Mouse (Mus musculus) layer of hippocampus, postnatal 14 days (tissue): ENCODE data around the gene Gm32802. TPM values are rescaled to one million over a fixed set of nuclear protein-coding genes. Genes with fewer than 3 reads are reported as not detected.
"Not testable (repeated sequence)": the region's sequence is repeated elsewhere in the genome, so short reads cannot be mapped to it uniquely, and the experiment has no call there.

Source experiments
- DNase-seq, 2 experiments: peaks; one replicate each; pipeline ENCODE4 v3.0.0; 2021 to 2022; ENCODE audit warnings: low spot score in 2 of 2, mixed read lengths in 1 of 2
- long read RNA-seq, 2 experiments: library from polyadenylated mRNA; stranded (forward); transcript quantifications; one replicate each; pipeline ENCODE4 v2.0.0; 2021
- total RNA-seq, 2 experiments: library from RNA; stranded (reverse); gene quantifications; 2 replicates each; pipeline ENCODE4 v1.2.3; 2021

Gene Gm32802
- under 1 TPM; 0.69 to 0.91 TPM for total RNA-seq
- long read RNA-seq, experiment 1, result 0 reads
- long read RNA-seq, experiment 2, result 0 reads

DNA sequence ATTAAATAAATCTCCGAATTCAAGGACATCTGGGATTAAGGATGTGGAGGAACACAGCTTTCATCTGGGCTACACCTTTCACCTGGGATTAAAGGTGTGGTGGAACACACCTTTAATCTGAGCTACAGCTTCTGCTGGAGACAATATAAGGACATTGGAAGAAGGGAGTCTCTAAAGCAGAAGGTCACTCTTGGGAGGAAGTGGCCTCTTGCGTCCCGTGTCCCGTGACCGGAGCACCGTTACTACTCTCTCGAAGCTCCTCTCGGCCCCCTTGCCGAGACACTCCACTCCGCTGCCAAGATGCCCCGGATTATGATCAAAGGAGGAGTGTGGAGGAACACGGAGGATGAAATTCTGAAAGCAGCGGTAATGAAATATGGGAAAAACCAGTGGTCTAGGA, at the start of gene Gm32802:
Gm32802 (plus strand) TSS at position 301 of the 400 bp plus-strand sequence.
- DNase-seq, result not testable (repeated sequence)

DNA sequence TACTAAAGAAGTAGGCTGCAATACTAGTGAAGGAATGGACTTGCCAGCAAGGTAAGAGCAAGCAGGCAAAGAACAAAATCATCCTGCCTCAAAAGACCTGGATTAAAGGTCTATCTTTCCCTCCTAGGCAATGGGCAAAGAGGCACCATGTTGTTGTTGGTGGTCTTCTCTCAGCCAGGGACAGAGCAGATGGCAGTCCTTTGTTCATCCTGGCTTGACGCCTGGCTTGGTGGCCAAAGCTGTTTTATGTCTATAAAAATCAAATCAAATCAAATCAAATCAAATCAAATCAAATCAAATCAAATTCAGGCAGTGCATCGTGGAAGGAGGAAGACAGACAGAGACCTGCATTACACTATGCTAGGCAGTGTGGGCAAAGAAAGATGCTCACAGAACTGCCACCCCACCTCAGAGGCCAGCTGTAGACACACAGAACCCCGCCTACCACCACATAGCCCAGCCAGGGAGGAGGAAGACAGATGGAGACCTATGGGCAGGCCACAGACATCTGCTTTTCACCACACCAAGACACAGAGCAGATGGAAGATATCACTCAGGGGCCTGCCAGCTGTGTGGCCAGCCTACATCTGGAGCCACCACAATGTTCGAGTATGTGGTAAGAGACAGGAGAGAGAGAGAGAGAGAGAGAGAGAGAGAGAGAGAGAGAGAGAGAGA, 42.6 kb upstream of the Gm32802 start:
- DNase-seq, result peak in 1 of 2 experiments; percentile 34

DNA sequence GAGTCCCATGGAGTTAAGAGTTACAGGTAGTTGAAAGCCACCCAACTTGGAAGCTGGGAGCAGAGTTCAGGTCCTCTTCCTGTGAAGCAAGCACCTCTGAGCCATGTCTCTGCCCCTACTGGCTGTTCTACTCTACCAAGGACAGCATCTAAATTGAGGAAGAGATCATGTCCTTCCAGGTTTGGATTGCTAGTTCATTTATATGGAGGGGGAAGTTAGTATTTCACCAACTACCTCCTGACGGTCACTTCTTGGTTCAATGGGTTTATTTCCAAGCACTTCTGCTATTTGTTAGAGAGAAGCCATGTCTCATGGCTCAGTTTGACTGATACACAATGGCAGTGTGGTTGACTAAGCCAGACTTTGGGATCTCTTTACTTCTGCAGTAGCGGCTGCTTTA, 30.9 kb upstream of the Gm32802 start:
- not testable (repeated sequence) for DNase-seq

DNA sequence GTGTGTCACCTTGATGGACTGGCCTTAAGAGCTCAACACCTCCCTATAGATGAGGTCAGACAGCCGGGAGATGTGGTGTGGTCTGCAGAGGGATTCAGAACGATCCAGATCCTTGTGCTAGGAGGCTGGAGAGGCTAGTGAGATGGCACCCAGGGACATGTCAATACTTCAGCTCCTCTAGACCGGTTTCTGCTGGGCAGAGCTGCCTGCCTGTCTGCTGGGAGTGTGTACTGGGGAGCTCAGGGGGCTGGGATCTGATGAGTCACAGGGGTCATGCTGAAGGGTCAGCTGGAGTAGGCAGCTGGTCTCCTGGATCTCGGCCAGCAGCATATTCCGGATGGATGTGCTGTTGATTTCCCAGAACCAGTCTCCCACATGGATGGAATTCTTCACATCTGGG, 25.9 kb upstream of the Gm32802 start:
- DNase-seq, result not testable (repeated sequence)

DNA sequence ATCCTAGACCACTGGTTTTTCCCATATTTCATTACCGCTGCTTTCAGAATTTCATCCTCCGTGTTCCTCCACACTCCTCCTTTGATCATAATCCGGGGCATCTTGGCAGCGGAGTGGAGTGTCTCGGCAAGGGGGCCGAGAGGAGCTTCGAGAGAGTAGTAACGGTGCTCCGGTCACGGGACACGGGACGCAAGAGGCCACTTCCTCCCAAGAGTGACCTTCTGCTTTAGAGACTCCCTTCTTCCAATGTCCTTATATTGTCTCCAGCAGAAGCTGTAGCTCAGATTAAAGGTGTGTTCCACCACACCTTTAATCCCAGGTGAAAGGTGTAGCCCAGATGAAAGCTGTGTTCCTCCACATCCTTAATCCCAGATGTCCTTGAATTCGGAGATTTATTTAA, 17.8 kb upstream of the Gm32802 start, which contains the start of gene Gm32717:
Gm32717 (minus strand) TSS at position 101 of the 400 bp plus-strand sequence.
- not testable (repeated sequence) for DNase-seq

DNA sequence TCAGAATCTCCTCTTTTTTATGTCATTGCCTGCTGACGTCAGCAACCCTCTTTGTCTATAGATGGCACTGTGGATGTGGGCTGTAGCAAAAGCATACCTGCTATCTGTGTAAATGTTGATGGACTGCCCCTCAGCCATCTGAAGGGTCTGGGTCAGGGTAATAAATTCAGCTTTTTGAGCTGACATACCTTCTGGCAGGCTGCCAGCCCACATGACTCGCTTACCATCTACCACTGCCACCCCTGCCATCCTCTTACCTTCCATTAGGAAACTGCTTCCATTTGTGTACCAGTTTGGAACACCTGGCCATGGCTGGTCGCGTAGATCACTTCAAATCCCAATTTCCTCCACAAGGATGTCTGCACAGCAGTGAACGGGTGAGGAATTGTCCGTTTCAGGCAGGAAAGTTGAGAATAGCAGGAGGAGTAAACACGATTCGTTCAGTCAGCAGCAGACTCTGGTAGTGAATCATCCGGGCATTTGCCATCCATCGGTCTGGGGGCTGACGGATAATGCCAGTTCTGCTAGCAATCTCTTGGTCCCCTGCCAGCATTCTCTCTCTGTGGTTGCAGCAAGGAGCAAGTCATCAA, 9.4 kb upstream of the Gm32802 start:
- peak in 1 of 2 experiments; percentile 21 for DNase-seq

DNA sequence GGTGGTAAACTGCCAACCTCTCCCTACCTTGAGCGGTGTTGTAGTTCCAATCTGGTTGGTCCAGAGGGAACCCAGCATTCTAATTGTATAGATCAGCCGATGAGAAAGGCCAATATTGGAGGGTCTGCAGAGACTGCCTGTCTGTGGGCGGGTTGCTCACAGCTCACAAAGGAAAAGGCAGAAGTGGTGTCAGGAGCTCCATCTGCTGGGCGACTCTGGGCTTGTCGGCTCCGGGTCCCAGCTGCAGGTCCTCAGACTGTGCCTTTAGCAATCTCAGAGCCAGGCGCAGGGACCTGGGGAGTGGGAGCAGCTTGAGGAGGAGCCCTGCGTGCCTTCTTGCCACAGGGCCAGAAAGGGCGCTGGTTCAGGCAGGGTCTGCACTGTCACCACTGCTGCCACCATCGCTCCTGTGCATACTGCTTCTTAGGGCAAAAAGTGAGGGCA, 7.6 kb upstream of the Gm32802 start:
- DNase-seq, result peak in 1 of 2 experiments; percentile 21

DNA sequence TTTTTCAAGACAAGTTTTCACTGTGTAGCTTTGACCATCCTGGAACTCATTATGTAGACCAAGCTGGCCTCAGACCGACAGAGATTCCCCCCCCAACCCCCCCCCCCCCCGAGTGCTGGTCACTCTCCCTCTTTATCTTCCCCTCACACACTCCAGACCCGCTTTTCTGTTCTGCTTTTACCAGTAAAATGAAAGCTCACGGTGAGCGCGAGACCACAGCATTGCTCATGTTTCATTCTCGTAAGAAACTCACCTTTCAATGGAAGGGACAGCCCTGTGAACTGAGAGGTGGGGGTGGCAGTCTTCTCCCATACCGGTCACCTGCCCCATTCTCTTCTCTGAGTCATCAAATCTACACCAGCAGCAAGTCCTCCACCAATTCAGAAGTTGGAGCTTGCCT, 10.3 kb downstream of the Gm32802 start:
- DNase-seq, result not testable (repeated sequence)

DNA sequence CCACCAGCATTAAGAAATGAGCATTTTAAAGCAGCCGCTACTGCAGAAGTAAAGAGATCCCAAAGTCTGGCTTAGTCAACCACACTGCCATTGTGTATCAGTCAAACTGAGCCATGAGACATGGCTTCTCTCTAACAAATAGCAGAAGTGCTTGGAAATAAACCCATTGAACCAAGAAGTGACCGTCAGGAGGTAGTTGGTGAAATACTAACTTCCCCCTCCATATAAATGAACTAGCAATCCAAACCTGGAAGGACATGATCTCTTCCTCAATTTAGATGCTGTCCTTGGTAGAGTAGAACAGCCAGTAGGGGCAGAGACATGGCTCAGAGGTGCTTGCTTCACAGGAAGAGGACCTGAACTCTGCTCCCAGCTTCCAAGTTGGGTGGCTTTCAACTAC, 12.9 kb downstream of the Gm32802 start:
- not testable (repeated sequence) for DNase-seq

DNA sequence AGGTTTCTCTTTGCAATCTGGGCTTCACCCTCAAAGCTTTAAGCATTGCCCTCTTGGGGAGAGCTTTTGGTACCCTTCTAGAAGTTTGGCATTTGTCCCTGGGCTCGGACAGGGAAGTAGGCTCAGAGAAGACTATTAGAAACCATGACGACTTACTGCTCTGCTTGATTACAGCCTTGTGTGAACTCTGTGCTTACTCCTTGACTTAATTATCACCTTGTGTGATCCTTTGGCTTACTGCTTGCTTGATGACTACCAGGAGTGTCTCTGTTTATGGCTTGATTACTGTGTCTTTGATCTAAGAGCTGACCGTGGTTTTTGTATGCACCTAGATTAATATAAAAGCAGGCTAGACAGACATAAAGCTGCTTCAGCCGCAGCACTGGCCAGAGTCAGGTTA, 19.6 kb downstream of the Gm32802 start:
- DNase-seq, result not testable (repeated sequence)

DNA sequence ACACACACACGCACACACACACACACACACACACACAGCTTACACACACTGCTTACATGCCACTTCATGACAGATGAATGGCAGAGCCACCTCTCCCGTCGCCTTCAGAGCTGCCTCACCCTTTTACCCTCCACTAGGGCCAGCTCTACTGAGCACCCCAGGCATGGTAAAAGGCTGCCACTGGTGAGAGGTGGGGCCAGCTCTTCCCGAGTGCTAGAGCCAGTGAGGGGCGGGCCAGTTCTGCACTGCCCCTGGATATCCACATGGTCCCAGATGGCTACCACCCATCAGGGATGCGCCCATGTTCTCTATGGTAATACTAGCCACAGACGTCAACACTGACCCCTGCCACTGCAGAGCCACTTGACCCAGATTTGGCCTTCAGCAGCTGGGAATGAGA, 24.1 kb downstream of the Gm32802 start:
- DNase-seq, result not testable (repeated sequence)

DNA sequence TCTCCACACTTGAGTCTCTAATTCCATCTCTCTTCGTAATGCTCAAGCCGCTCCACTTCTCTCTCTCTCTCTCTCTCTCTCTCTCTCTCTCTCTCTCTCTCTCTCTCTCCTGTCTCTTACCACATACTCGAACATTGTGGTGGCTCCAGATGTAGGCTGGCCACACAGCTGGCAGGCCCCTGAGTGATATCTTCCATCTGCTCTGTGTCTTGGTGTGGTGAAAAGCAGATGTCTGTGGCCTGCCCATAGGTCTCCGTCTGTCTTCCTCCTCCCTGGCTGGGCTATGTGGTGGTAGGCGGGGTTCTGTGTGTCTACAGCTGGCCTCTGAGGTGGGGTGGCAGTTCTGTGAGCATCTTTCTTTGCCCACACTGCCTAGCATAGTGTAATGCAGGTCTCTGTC, 24.5 kb downstream of the Gm32802 start:
- not testable (repeated sequence) for DNase-seq

DNA sequence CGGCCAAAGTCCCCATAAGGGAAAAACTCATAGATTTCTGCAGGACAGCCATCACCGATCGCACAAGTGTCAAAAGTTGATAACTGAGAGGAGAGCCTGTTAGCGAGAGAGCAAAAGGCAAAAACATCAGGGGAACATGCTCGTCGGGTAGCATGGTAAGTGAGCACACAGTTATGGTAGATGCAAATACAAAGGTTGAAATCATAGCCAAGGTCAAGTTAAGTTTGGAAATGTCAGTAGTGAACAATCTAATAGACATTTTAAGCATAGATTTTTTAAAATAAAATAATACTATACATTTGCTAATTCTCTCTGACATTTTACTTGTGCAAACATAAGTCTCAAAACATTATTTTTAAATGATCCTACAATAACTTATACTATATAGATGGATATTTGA, 36.5 kb downstream of the Gm32802 start, which contains the start of gene Iltifb:
Iltifb (minus strand) TSS at position 101 of the 400 bp plus-strand sequence.
- DNase-seq, result no peak

DNA sequence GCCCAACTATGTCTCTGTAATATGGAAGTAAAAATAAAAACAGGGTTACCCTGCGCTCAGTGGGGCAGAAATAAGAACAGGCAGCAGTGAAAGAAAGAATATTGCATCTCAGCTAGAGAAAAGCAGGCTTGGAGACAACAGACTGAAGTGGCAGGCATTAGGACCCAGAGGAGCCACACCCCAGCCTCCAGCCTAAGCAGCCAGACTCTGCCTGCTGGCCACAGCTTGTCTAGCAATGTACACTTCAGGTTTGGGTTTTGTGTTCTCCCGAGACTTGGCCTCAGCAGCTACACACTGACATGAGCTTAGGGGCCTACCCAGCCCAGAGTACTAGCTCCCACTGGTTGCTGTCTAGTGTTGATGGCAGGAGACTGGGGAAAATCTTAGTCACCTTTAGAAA, 43.6 kb downstream of the Gm32802 start:
- DNase-seq, result not testable (repeated sequence)

Other genes starting within 250 kb of the Gm32802 start
- gene Mdm1, start 116.9 kb upstream of the Gm32802 start, total RNA-seq, result 10 to 100 TPM; 11.0 to 13.1 TPM
- gene Il22, start 53.7 kb upstream of the Gm32802 start, total RNA-seq, result not detected
- under 1 TPM; 0.69 to 0.91 TPM for gene Gm32717, start 17.9 kb upstream of the Gm32802 start, total RNA-seq
- not detected for gene Iltifb, start 36.4 kb downstream of the Gm32802 start, total RNA-seq
- not detected for gene Gm9040, start 68.3 kb downstream of the Gm32802 start, total RNA-seq
- not detected for gene Gm9044, start 73.7 kb downstream of the Gm32802 start, total RNA-seq
- not detected for gene Gm9045, start 79.1 kb downstream of the Gm32802 start, total RNA-seq
- gene Gm9046, start 84.6 kb downstream of the Gm32802 start, total RNA-seq, result not detected
- gene Gm9048, start 90.0 kb downstream of the Gm32802 start, total RNA-seq, result under 1 TPM in 1 of 2 experiments, not detected in 1; 0.21 TPM
- gene Gm9049, start 95.4 kb downstream of the Gm32802 start, total RNA-seq, result not detected
- not detected for gene Ifng, start 182.4 kb downstream of the Gm32802 start, total RNA-seq